Mouse (Mus musculus) kidney, postnatal 14 days (tissue): ENCODE measurements around the gene Pink1.
"Not testable (repeated sequence)": the region's sequence is repeated elsewhere in the genome, so short reads cannot be mapped to it uniquely, and the experiment has no call there.

ENCODE experiments used
- DNase-seq: peaks from one replicate; pipeline ENCODE4 v3.0.0; 2022; ENCODE audit warnings: mixed read lengths

Gene Pink1

DNA sequence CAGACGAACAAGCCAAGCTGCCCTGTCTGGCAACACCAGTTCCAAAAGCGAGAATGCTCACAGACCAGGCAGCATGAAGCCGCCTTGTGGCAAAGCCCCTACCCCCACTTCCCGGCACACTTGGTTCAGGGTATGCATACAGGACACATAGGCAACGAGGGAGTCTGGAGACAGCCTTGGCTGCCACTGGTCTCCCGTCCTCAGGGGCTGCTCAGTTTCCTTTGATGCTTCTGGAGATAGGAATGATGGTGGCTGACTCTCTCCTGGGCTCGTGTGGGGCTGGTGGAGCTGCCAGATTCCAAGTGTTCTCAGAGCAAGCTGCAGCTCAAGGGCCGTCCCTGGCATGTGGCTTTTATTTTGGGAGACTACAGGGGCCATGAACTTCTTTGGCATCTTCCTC lies 15.3 kb upstream of the Pink1 start:
- DNase-seq: no peak

DNA sequence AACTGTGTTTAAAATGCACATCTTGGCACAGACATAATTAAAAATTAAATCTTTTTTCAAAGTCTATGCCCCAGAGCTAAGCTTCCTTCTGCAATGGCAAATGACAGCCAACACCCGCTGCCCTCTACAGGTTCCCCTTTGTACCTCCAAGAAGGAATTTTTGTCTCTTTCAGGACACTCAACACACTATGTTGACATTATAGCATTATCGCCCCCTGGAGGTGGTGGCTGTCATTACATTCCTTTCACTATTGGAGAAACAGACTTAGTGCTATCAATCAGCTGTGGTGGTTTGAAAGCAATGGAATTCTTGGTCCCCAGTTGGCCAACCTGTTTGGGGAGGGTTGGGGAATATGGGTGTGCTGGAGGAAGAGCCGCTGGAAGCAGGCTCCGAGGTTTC lies 13.9 kb upstream of the Pink1 start:
- peak; percentile 56 for DNase-seq

DNA sequence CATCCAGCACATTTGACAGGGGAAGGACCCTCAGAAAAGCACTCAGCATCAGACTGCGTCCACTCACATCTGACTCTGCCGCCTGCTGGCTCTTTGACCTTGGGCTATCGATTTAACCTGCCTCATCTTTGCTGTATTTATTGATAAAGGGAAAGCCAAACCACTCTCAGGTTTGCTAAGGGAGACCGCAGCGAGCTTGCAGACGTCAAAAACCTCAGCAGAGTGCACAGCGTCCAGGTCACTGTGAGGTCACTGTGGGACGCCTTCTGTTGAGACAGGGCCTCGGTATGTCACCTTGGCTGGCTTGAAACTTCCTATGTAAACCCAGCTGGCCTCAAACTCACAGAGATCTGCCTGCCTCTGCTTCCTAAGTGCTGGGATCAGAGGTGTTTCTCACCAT lies 11.2 kb upstream of the Pink1 start:
- DNase-seq: no peak

DNA sequence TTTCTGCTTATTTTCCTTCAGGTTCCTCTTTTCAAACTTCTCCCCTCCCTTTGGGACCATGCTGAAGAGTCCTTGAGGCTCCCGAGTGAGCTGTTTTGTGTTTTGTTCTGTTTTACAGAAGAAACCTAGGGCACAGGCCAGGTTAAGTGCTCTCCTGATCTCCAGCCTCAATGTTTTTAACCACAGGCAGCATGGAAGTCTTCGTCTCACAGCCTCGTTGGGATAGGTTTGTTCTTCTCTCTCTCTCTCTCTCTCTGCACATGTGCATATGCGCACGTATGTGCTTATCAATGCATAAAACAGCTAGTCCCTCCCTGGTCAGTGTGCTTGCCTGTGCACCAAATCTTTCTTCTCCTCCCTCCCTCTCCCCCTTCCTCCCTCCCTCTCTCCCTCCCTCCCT lies 10.8 kb upstream of the Pink1 start:
- no peak for DNase-seq

DNA sequence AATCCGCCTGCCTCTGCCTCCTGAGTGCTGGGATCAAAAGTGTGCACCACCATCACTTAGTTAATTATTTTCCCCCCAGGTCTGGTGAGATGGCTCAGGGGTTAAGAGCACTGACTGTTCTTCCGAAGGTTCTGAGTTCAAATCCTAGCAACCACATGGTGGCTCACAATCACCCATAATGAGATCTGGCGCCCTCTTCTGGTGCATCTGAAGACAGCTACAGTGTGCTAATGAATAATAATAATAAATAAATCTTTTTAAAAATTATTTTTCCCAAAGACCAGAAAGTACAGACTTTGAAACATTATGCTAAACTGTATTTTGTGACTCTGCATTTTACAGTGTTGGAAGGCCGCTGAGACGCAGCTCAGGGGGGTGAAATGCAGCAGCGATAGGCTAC lies 9.5 kb upstream of the Pink1 start:
- no peak for DNase-seq

DNA sequence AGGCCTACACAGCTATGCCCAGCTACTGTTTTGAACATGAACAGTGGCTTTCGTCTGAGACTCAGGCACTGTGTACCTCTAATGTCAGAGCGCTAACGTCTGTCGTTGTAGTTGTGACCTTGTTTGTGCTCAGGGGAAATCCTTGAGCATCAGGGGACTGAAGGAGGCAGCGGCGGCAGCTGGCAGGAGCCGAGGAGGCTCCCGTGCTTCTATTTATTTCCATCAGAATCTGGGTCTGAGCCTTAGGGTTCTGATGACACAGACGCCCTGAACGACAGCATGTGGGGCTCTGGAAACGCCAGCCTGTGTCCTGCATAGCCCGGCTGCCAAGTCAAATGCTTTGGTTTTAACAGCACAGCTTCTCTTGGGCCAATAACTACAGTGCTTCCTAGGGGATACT lies 8.9 kb upstream of the Pink1 start:
- no peak for DNase-seq

DNA sequence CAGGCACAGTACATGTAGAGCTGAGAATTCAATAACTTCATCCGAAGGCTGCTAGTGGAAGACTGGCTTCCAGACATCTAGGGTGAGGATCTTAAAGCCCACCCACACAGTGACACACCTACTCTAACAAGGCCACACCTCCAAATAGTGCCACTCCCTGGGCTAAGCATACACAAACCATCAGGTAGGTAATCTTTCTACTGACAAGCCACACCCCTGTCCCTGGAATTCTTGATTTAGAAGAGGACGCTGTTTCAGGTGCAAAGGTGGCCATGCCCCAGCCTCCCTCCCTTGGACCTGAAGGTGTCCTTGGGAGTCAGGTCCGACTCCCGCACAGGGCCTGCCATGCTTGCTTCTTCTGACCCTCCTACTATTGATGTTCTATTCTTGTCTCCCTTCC lies 7.0 kb upstream of the Pink1 start:
- no peak for DNase-seq

DNA sequence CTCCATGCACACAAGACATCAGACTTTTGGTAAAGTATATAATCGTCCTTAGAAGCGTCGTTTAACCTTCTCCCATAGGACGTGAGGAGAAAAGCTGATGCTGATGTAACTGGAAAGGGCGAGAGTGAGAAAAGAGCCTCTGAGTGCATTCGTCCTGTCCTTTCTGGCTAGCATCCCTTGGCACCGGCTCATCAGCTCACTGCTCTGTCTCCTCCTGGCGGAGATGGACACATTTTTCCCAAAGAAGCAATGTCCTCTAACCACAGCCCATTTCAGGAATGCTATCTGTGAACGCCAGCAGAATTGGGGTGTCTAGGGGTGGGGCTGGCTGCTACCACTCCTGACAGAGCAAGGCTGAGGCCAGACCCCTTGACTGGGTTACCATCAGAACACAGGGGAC lies 5.5 kb upstream of the Pink1 start:
- DNase-seq: no peak

DNA sequence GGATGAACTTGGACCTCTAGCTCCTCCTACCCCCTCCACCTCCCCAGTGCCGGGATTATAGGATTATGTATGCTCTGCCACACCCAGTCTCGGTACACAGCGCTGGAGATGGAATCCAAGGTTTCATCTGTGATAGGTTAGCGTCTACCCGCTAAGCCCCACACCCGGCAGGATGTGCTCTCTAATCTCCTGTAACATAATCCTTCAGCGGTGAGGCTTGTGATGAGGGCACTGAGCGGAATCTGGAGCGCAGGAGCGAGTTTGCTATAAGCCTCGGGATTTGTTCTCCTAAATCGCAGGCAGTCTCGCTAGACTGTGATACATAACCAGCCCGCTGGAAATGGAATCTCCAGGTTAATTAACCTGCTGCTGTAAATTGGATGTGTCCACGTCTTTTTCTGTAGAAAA lies 4.2 kb upstream of the Pink1 start:
- no peak for DNase-seq

DNA sequence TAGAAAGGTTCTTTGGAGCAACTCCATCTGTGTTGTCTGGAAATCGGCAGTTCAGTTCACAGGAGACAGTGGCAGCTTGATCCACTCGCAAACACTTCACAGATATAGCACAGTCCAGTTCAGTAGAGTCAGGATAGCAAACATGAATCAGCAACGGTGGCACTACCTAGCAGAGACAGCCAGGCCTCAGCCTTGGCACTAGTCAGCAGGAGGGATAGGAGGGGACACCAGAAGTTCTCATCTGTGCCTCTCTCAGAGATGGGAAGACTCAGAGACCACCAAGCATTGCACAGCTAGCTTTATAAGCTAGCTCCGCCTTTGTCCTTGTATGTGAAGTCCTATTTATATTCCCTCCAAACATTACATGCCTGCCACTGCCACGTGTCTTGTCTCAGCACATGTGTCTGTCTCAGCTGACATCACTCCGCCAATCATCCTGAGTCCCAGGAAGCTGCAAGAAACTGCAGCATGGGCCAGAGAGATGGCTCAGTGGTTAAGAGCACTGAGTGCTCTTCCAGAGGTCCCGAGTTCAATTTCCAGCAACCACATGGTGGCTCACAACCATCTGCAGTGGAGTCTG lies 1.9 kb upstream of the Pink1 start:
- DNase-seq: no peak

DNA sequence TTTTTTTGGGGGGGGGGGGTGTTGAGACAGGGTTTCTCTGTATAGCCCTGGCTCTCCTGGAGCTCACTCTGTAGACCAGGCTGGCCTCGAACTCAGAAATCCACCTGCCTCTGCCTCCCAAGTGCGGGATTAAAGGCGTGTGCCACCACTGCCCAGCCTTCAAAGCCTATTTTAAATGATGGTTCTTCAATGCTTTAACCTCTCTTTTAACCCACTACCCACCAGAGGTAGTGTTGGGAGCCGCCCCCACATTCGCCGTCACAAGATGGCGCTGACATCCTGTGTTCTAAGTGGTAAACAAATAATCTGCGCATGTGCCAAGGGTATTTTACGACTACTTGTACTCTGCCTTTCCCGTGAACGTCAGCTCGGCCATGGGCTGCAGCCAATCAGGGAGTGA lies 1.0 kb upstream of the Pink1 start:
- DNase-seq: not testable (repeated sequence)

DNA sequence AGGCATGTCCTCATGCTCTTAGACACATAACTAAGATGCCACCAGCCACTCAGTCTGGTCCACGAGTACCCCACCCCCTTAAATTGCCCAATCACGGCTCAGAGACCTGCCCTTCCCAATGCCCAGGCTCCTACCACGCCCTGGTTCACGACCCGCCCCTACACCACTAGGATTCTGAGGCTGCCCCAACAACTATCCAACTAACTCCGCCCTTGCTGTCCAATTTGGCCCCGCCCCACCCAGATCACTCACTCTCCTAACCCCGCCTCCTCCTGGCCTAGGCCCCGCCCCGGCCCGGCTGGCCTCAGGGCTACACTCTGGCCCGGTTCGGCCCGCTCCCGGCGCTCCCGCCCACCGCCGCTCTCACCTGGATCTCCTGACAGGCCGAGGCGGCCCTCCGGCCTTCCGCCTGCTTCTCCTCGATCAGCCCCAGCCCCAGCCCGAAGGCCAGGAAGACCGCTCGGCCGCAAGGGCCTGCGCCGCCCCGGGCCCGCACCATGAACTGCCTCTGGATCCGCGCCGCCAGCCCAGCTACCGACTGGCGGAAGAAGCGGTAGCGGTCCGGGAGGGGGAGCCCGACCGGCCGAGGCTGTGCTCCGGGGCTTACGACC lies 536 bp downstream of the Pink1 start:
- peak; percentile 98 for DNase-seq

DNA sequence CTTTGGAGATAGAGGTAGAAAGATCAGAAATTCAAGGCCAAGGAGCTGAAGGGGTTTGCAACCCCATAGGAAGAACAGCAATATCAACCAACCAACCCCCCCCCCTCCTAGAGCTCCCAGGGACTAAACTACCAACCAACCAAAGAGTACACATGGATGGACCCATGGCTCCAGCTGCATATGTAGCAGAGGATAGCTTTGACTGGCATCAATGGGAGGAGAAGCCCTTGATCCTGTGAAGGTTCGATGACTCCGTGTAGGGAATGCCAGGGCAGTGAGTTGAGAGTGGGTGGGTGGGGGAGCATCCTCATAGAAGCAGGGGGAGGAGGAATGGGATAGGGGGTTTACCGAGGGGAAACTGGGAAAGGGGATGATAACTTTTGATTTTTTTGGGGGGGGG lies 1.7 kb downstream of the Pink1 start:
- DNase-seq: no peak

DNA sequence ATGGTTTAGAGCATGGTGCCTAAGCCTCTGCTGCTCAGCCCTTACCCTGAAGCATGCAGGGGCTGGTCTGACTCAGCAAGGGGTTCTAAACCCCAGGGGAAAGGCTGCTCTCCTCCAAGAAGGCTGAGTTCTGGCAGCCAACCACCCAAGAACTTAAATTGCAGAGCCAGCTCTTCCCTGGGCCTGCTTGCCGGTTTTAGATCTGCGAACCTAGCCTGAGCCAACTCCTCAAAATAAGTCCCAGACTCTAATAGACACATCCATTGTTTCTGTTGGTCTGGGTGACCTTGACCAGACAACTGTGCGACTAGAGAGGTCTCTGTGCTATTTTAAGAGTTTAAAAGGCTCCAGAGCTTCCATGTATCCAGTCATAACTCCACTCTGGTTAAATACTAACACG lies 2.4 kb downstream of the Pink1 start:
- DNase-seq: no peak

DNA sequence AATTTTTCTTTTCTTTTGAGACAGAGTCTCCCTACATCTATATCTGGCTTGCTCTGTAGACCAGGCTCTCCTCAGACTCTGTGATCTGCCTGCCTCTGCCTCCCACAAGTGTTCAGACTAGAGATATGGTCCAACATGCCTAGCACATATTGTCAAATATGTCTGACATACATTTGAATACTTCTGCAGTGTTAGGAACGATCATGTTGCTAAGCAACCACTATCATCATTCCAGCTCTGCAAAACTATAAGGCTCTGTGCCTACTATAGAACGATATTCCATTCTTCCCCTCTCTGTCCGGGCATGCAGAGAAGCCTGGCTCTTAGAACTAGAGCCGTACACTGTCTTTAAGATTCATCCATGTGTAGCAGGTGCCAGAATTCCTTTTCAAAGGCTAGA lies 3.4 kb downstream of the Pink1 start:
- DNase-seq: no peak

DNA sequence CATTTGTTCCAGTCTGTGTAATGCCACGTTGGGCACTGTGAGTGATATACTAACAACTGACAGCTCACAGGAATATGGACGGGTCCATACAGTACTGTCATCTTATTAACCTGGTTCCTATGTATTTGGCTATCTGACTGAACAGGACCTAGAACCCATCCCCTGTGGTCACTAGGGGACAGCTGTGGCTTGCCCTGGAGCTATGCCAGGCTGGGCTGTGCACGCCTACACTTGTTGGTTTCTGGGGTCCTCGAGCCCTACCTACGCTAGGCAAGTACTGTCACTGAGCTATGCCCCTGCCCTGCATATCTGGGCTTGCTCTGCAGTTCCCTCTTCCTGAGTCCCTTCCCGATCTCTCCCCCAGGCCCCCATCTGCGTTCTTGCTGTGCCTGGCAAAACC lies 4.6 kb downstream of the Pink1 start:
- no peak for DNase-seq

DNA sequence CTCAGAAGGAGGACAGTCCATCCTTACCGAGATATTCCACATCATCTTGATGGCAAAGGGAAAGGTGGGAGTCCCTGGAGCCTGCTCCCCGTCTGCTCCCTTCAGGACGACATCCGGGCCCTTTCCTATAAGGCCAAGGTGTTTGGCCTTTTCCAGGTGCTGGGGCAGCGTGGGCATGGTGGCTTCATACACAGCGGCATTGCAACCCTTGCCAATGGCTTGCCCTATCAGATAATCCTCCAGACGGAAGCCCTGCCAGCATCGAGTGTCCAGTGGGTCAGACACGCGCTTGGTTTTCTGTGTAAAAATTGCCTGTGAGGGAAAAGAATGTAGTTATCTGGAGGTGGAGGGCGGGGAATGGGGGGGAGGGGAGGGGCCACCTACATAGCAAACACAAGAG lies 5.4 kb downstream of the Pink1 start:
- DNase-seq: no peak

DNA sequence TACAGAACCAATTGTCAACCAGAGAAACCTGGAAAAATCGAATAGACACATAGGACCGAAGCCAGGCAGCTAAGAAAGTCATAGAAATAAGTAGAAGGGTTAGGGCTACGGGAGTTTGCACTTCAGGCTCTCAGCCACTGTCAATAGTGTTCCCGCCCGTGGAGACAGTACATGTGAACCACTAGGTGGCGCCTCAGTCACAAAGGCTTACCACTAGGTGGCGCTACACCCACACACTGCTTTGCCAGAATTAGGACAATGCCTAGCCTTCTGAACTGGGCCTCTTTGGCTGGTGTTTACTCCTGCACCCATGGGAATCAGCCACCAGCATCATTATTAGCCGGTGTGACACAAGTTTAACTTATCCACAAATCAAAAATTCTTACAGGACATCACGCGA lies 6.6 kb downstream of the Pink1 start:
- peak; percentile 89 for DNase-seq

DNA sequence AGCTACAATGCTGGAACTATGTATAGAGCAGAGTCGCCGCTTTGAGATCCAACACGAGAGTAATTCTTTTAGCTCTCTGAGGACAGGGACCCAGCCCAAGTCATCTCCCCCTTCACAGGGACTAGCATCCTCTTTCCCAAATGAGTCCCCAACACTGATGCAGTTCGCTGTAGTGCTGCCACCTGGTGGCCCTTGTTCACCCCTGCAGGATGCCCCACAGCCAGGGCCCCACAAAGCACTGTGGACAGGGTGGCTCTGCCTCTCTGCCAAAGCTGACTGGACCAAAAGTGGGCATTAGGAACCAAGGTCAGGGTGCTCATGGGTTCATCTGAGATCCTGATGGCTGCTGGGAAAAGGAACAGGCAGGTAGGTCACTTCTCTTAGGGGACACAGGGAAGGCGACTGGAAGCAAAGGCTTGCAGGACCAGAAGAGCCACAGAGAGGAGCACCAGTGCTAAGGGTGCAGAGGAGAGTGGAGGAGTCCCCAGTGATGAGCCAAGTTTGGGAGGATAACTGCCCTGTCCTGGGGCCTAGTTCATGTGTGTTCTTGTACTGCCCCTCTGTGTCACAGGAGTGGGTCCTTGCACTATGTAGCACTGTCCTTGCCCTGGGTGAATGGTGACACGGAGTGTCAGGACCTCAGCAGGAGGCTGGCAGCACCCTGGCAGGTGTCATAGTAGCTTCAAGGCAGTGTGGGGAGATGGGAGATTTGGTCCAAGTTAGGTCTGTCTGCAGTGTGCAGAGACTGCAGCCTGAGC lies 7.4 kb downstream of the Pink1 start:
- DNase-seq: peak; percentile 58

DNA sequence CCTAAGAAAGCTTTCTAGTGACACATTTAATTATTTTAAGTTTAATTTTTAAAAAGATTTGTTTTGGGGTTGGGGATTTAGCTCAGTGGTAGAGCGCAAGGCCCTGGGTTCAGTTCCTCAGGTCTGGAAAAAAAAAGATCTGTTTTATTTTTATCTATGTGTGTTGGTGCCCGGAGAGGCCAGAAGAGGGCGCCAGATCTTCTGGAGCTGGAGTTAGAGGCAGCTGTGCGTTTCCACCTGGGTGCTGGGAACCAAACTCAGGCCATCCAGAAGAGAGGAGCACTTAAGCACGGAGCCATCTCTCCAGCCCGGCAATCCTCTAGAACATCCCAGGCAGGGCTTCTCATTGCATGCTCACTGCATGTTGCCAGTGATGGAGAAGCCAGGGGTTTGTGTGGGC lies 9.7 kb downstream of the Pink1 start:
- no peak for DNase-seq

DNA sequence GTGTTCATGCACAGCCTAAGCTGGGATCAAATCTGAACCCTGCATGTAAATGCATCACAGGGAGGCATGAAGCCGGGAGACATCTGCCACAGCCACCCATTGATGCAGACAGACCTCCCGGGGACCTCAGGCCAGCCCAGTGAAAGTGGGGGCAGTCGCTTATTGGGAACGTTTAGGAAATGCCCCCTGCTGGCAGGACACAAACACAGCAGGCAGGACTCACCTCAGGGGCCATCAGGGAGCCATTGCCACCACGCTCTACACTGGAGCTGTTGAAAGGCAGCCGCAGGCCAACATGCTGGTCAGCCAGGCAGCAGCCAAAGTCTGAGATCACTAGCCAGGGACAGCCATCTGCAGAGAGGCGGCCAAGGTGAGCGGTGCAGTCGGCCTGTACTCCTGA lies 10.3 kb downstream of the Pink1 start:
- no peak for DNase-seq

DNA sequence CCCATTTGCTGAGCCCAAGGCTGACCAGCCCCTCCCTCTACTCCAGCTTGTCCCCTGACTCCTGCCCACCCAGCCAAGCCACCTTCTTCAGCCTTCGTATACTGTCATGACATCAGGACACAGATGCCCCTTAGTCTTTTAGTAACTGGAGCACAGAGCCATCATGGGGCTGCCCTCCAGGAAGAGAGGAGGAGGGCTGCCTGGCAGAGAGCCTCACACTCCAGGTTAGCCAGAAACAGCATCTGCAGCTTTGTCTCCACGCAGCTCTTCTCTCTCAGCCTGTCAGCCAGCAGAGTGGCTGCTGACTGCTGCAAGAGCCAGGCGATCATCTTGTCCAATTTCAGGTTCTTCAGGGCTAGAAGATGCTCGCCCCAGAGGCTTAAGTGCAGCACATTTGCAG lies 12.3 kb downstream of the Pink1 start:
- no peak for DNase-seq

DNA sequence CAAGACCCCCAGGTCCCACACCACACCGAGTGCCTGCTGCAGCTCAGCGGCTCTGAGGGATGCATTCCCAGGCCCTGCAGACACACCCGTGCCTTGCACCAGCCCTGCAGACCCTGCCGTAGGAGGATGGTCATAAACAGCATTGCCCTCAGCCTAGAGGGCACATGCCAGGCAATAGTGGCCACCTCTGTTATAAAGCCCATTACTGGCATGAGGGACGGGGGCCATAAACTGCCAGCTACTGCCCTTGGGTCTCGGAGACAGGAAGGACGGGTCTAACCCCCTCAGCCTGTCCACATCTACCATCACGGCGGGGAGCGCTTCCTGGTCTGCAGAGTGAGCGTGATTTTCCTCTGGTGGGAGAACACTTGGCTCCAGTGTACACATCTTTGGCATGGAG lies 13.1 kb downstream of the Pink1 start:
- DNase-seq: no peak

DNA sequence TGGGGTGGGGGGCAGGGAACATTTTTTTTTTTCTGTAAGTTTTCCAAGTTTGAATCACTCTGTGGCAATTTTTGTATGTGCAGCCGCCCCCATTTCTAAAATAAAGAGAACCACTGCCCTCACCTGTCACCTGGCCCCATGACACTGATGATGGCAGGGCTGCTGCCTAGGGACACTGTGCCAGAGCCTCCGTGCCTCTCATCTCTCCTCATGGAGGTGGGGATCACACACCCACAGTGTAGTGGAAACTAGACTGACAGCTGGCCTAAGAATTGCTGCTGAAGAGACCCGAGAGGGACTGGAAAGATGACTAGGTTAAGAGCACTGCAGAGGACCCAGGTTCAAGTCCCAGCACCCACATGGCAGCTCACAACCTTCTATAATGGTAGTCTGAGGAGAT lies 14.0 kb downstream of the Pink1 start:
- no peak for DNase-seq

DNA sequence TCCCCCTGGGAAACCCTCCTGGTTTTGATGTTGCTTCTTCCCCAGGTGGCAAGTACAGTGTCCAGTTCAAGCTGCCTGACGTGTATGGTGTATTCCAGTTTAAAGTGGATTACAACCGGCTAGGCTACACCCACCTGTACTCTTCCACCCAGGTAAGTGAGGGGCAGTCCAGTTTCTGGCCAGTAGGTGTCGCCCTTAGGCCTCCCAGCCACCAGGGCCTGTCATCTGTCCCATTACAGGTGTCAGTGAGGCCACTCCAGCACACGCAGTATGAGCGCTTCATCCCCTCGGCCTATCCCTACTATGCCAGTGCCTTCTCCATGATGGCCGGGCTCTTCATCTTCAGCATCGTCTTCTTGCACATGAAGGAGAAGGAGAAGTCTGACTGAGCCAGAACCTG lies 14.5 kb downstream of the Pink1 start:
- peak; percentile 76 for DNase-seq
